Mouse (Mus musculus) left cerebral cortex, adult 11 months (tissue): ENCODE data around the gene Abhd5.

ENCODE experiments used
- DNase-seq: peaks from one replicate; pipeline ENCODE4 v3.0.0; 2022; ENCODE audit warnings: low spot score

The Abhd5 gene

GRCm38 (mm10) chr9:122347882-122348281, 3.5 kb upstream of the Abhd5 start:
- DNase-seq: no peak

GRCm38 (mm10) chr9:122349286-122349685, 2.1 kb upstream of the Abhd5 start:
- DNase-seq: no peak

- DNase-seq: no peak
Measured at GRCm38 (mm10) chr9:122350396-122351130, 845 bp upstream of the Abhd5 start.

GRCm38 (mm10) chr9:122352025-122352392, 601 bp downstream of the Abhd5 start:
- DNase-seq: no peak

GRCm38 (mm10) chr9:122352911-122353310, 1.5 kb downstream of the Abhd5 start:
- DNase-seq: no peak

GRCm38 (mm10) chr9:122354240-122354639, 2.8 kb downstream of the Abhd5 start:
- no peak for DNase-seq

GRCm38 (mm10) chr9:122357073-122357472, 5.7 kb downstream of the Abhd5 start:
- DNase-seq: no peak

GRCm38 (mm10) chr9:122357626-122358025, 6.2 kb downstream of the Abhd5 start:
- DNase-seq: no peak

GRCm38 (mm10) chr9:122364171-122364570, 12.8 kb downstream of the Abhd5 start:
- no peak for DNase-seq

- no peak for DNase-seq
Measured at GRCm38 (mm10) chr9:122370292-122370794, 18.9 kb downstream of the Abhd5 start.

GRCm38 (mm10) chr9:122372506-122372905, 21.1 kb downstream of the Abhd5 start:
- no peak for DNase-seq

GRCm38 (mm10) chr9:122372991-122373390, 21.6 kb downstream of the Abhd5 start:
- DNase-seq: no peak

GRCm38 (mm10) chr9:122378986-122379385, 27.6 kb downstream of the Abhd5 start:
- no peak for DNase-seq

- DNase-seq: no peak
Measured at GRCm38 (mm10) chr9:122380959-122381358, 29.6 kb downstream of the Abhd5 start.

- no peak for DNase-seq
Measured at GRCm38 (mm10) chr9:122382006-122382405, 30.6 kb downstream of the Abhd5 start.

- DNase-seq: no peak
Measured at GRCm38 (mm10) chr9:122386015-122386414, 34.6 kb downstream of the Abhd5 start.

GRCm38 (mm10) chr9:122389287-122389920, 38.0 kb downstream of the Abhd5 start:
- no peak for DNase-seq

GRCm38 (mm10) chr9:122395816-122396215, 44.4 kb downstream of the Abhd5 start:
- DNase-seq: no peak

GRCm38 (mm10) chr9:122397156-122397555, 45.7 kb downstream of the Abhd5 start:
- DNase-seq: no peak

GRCm38 (mm10) chr9:122398746-122399145, 47.3 kb downstream of the Abhd5 start:
- DNase-seq: peak; percentile 15

- no peak for DNase-seq
Measured at GRCm38 (mm10) chr9:122401239-122401638, 49.8 kb downstream of the Abhd5 start.

GRCm38 (mm10) chr9:122410437-122411175, 59.2 kb downstream of the Abhd5 start:
- DNase-seq: no peak

GRCm38 (mm10) chr9:122414648-122415047, 63.2 kb downstream of the Abhd5 start:
- DNase-seq: no peak
